Mouse (Mus musculus) testis, adult 2 months (tissue): ENCODE measurements around the gene Pigl.

Experiments
- CTCF ChIP-seq: fragments of 200-500 bp; IDR thresholded peaks from 2 replicates; pipeline ENCODE4 v1.5.1; 2012; ENCODE audit warnings: low read depth, mild to moderate bottlenecking, inconsistent platforms, low read length, moderate library complexity; ENCODE audit not compliant: control insufficient read depth, insufficient read depth, insufficient replicate concordance
- POLR2A ChIP-seq: fragments of 200-500 bp; IDR thresholded peaks from 2 replicates; pipeline ENCODE4 v1.6.1; 2012; ENCODE audit warnings: low read depth, mild to moderate bottlenecking, inconsistent platforms, low read length, moderate library complexity; ENCODE audit not compliant: control insufficient read depth

- TF ChIP-seq POLR2A, result no peak
- no peak for TF ChIP-seq CTCF
These were observed 95.4 kb downstream of the Pigl start for GRCm38 (mm10) chr11:62553633-62554032.
